Mouse (Mus musculus) T-cell, adult 2 months (primary cell): ENCODE measurements around the gene Eef1akmt2.

Experiments used
- DNase-seq: peaks from one replicate; pipeline ENCODE4 v3.0.0; 2022; ENCODE audit warnings: low spot score

The Eef1akmt2 gene

GRCm38 (mm10) chr7:132810879-132811278 lies 41.6 kb downstream of the Eef1akmt2 start:
- peak; percentile 85 for DNase-seq

GRCm38 (mm10) chr7:132810368-132810767 lies 42.1 kb downstream of the Eef1akmt2 start:
- no peak for DNase-seq

GRCm38 (mm10) chr7:132809721-132810120 lies 42.8 kb downstream of the Eef1akmt2 start:
- no peak for DNase-seq

GRCm38 (mm10) chr7:132808841-132809682 lies 43.4 kb downstream of the Eef1akmt2 start:
- no peak for DNase-seq

GRCm38 (mm10) chr7:132808051-132808796 lies 44.2 kb downstream of the Eef1akmt2 start:
- no peak for DNase-seq

- DNase-seq = no peak
Measured at GRCm38 (mm10) chr7:132806926-132807857, 45.3 kb downstream of the Eef1akmt2 start.

GRCm38 (mm10) chr7:132806286-132806685 lies 46.2 kb downstream of the Eef1akmt2 start:
- DNase-seq = no peak

GRCm38 (mm10) chr7:132804951-132805350 lies 47.5 kb downstream of the Eef1akmt2 start:
- DNase-seq = no peak

GRCm38 (mm10) chr7:132804461-132804860 lies 48.0 kb downstream of the Eef1akmt2 start:
- no peak for DNase-seq

- peak; percentile 82 for DNase-seq
Measured at GRCm38 (mm10) chr7:132803962-132804361, 48.5 kb downstream of the Eef1akmt2 start.

GRCm38 (mm10) chr7:132803336-132803735 lies 49.1 kb downstream of the Eef1akmt2 start:
- DNase-seq = no peak

- DNase-seq = no peak
Measured at GRCm38 (mm10) chr7:132802691-132803090, 49.8 kb downstream of the Eef1akmt2 start.

- DNase-seq = no peak
Measured at GRCm38 (mm10) chr7:132802066-132802465, 50.4 kb downstream of the Eef1akmt2 start.

- DNase-seq = no peak
Measured at GRCm38 (mm10) chr7:132801509-132801908, 51.0 kb downstream of the Eef1akmt2 start.

- no peak for DNase-seq
Measured at GRCm38 (mm10) chr7:132800868-132801267, 51.6 kb downstream of the Eef1akmt2 start.

- no peak for DNase-seq
Measured at GRCm38 (mm10) chr7:132799119-132800016, 53.1 kb downstream of the Eef1akmt2 start.

GRCm38 (mm10) chr7:132795141-132795540 lies 57.3 kb downstream of the Eef1akmt2 start:
- DNase-seq = no peak

- no peak for DNase-seq
Measured at GRCm38 (mm10) chr7:132793467-132793866, 59.0 kb downstream of the Eef1akmt2 start.

- no peak for DNase-seq
Measured at GRCm38 (mm10) chr7:132790447-132791219, 61.8 kb downstream of the Eef1akmt2 start.

GRCm38 (mm10) chr7:132788826-132789225 lies 63.6 kb downstream of the Eef1akmt2 start:
- DNase-seq = no peak
